Mouse (Mus musculus) E14TG2a.4 (cell line): ENCODE results near the gene Sun1.

Source experiments
- CTCF ChIP-seq: conservative IDR thresholded peaks from 2 replicates; pipeline ENCODE4 v1.5.1; 2014; ENCODE audit warnings: low read length
- NANOG ChIP-seq: IDR thresholded peaks from 2 replicates; pipeline ENCODE4 v1.6.1; 2014; ENCODE audit warnings: borderline replicate concordance, low read length, mixed read lengths
- POU5F1 ChIP-seq: IDR thresholded peaks from 2 replicates; pipeline ENCODE4 v1.6.1; 2014; ENCODE audit warnings: low read length, borderline replicate concordance

DNA sequence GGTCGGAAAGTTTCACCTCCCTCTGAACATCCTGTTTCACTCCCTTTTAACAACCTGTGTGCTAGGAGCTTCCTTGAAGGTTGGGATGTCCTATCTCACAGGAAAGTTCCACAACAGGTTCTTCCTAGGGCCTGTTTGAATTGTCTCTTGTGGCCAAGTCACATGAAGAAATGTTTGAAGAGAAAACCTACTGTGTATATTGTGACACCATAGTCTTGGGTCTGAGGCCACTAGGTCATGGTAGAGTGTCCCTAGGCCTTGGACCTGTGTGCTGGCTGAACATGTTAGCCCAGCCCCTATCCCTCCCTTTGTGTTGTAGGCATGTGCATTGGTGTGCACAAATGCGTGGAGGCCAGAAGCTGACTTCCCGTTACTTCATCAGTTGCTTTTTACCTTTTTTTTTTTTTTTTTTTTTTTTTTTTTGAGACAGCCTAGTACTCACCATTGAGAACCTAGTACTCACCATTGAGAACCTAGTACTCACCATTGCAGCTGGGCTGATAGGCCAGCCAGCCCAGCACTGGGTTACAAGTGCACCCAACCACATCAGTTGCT lies 55.9 kb downstream of the Sun1 start:
- TF ChIP-seq CTCF (no peak), NANOG (no peak), POU5F1 (no peak)
